Mouse (Mus musculus): ENCODE measurements around the gene Majin. TPM values are rescaled to one million over a fixed set of nuclear protein-coding genes. Genes with fewer than 3 reads are reported as not detected.

Majin gene
- polyA plus RNA-seq, 1 experiment from 2014 or later, result not detected

- ChIA-PET CTCF (interaction anchor here (1.6 to 4.6 kb wide), 4 partner anchors 11 to 71 kb away, joined by 3 to 16 read pairs (median 8); partner anchors contain the start of genes Atg2a and Ehd1), POLR2A (no interaction called here)
- no peak for DNase-seq (ENCODE audit: low read depth, low spot score)
- no peak for TF ChIP-seq CTCF (IDR thresholded peaks at IDR 0.05)
- no peaks in the 10 kb centered on the region for H3K27me3 ChIP-seq
- ATAC-seq, result no peak
- in situ Hi-C loops (cut with MboI; ENCODE audit: low pct_unique_long_range_greater_than_20kb), result no loop called here
Observed at GRCm38 (mm10) chr19:6260428-6260827, 76.2 kb downstream of the Majin start.

GRCm38 (mm10) chr19:6260946-6261345 is 76.8 kb downstream of the Majin start:
- POLR2A ChIA-PET, result no interaction called here
- no peak for TF ChIP-seq CTCF (IDR thresholded peaks at IDR 0.05)
- DNase-seq (ENCODE audit: low read depth, low spot score) (no peak), ATAC-seq (no peak)
- CTCF ChIA-PET, result interaction anchor here (1.0 to 4.6 kb wide), 6 partner anchors 10 to 74 kb away, joined by 3 to 16 read pairs (median 6); partner anchors contain the start of genes Atg2a, Ehd1 and Men1
- no peaks in the 10 kb centered on the region for H3K27me3 ChIP-seq
- in situ Hi-C loops (cut with MboI; ENCODE audit: low pct_unique_long_range_greater_than_20kb), result no loop called here

DNA sequence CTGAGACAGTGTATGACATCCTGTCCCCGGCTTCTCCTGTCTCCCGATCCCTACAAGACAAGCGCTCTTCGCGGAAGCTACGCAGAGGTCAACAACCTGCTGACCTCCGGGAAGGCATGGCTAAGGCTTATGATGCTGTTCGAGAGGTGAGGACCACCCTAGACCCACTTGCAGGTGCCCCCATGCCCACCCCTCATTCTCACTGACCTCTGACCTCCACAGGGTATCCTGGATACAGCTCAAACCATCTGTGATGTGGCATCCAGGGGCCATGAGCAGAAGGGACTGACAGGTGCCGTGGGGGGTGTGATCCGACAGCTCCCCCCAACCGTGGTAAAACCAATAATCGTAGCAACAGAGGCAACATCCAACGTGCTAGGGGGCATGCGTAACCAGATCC is 77.2 kb downstream of the Majin start:
- ATAC-seq, result no peak
- H3K27me3 ChIP-seq, result no peaks in the 10 kb centered on the region
- in situ Hi-C loops (cut with MboI; ENCODE audit: low pct_unique_long_range_greater_than_20kb), result no loop called here

DNA sequence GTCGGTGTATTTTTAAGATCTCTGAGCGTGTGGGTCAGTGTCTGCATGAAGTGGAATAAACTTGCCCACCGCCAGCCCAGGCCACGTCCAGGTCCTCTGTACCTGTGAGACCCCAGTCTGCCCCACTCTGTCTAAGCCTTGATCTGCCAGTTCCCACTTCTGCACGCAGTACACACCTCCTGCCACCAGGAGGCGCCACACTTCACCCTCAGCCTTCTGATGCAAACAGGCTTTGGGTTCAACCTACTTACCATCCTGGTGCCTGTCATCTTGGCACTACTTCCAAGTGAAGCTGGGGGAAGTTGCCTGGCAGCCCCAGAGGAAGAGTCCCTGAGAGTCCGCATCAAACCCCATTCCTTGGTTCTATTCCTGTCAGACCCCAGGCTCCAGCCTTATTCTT is 78.0 kb downstream of the Majin start:
- ChIA-PET CTCF (interaction anchor here (0.6 to 2.1 kb wide), 12 partner anchors 10 to 79 kb away, joined by 3 to 14 read pairs (median 3); partner anchors contain the start of genes Atg2a, Ehd1, Map4k2 and Men1), POLR2A (interaction anchor here (0.7 kb wide), 1 partner anchor 12 kb away, joined by 3 read pairs; no protein-coding TSS in a partner anchor)
- ATAC-seq (no peak), DNase-seq (ENCODE audit: low read depth, low spot score) (no peak)
- no peak for TF ChIP-seq CTCF (IDR thresholded peaks at IDR 0.05)
- H3K27me3 ChIP-seq, result no peaks in the 10 kb centered on the region
- in situ Hi-C loops (cut with MboI; ENCODE audit: low pct_unique_long_range_greater_than_20kb), result no loop called here

More for the DNA sequence above, 77.2 kb downstream of the Majin start:
- ChIA-PET POLR2A (no interaction called here), CTCF (interaction anchor here (0.7 to 4.6 kb wide), 7 partner anchors 10 to 74 kb away, joined by 3 to 16 read pairs (median 6); partner anchors contain the start of genes Atg2a, Ehd1 and Men1)
- no peak for TF ChIP-seq CTCF (IDR thresholded peaks at IDR 0.05)
- DNase-seq (ENCODE audit: low read depth, low spot score), result no peak

GRCm38 (mm10) chr19:6262839-6263433 is 78.7 kb downstream of the Majin start:
- no peaks in the 10 kb centered on the region for H3K27me3 ChIP-seq
- ChIA-PET CTCF (interaction anchor here (0.6 to 2.1 kb wide), 14 partner anchors 10 to 102 kb away, joined by 3 to 14 read pairs (median 3); partner anchors contain the start of genes Atg2a, Ehd1, Map4k2 and Men1), POLR2A (interaction anchor here (0.7 to 1.3 kb wide), 3 partner anchors 12 to 41 kb away, joined by 3 read pairs; no protein-coding TSS in a partner anchor)
- no peak for TF ChIP-seq CTCF (IDR thresholded peaks at IDR 0.05)
- no peak for DNase-seq (ENCODE audit: low read depth, low spot score)
- in situ Hi-C loops (cut with MboI; ENCODE audit: low pct_unique_long_range_greater_than_20kb), result no loop called here
- no peak for ATAC-seq

DNA sequence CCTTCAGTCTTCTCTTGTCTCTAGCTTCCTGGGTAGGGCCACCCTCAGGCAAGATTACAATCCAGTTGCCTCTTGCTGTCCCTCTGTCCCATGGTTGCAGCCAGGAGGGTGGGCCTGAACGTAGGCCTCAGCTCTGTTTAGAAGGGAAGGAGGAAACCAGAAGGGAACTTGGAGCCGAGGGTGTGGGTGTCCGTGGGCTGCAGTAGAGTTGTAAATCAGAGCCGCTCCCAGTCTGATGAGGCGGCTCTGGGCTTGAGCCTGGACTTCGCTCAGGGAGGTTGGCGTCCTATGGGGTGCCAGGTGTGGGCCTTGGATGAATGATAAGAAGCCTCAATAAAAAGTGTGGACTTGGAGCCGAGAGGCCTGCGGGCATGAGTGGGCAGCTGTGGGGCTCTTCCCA is 80.0 kb downstream of the Majin start:
- in situ Hi-C loops (cut with MboI; ENCODE audit: low pct_unique_long_range_greater_than_20kb), result no loop called here
- POLR2A ChIA-PET, result interaction anchor here (1.1 kb wide), 1 partner anchor 36 kb away, joined by 4 read pairs; no protein-coding TSS in a partner anchor

GRCm38 (mm10) chr19:6264945-6265344 is 80.8 kb downstream of the Majin start:
- TF ChIP-seq CTCF (IDR thresholded peaks at IDR 0.05), result no peak
- ChIA-PET CTCF (interaction anchor here (0.7 to 3.1 kb wide), 4 partner anchors 11 to 66 kb away, joined by 3 to 15 read pairs (median 4); partner anchors contain the start of gene Ehd1), POLR2A (no interaction called here)
- in situ Hi-C loops (cut with MboI; ENCODE audit: low pct_unique_long_range_greater_than_20kb), result no loop called here
- ATAC-seq (no peak), DNase-seq (ENCODE audit: low read depth, low spot score) (no peak)
- H3K27me3 ChIP-seq, result no peaks in the 10 kb centered on the region

More for the DNA sequence above, 80.0 kb downstream of the Majin start:
- no peak for TF ChIP-seq CTCF (IDR thresholded peaks at IDR 0.05)
- no peaks in the 10 kb centered on the region for H3K27me3 ChIP-seq
- CTCF ChIA-PET, result interaction anchor here (0.8 to 3.1 kb wide), 10 partner anchors 9 to 73 kb away, joined by 3 to 15 read pairs (median 5); partner anchors contain the start of gene Ehd1
- DNase-seq (ENCODE audit: low read depth, low spot score) (no peak), ATAC-seq (no peak)

DNA sequence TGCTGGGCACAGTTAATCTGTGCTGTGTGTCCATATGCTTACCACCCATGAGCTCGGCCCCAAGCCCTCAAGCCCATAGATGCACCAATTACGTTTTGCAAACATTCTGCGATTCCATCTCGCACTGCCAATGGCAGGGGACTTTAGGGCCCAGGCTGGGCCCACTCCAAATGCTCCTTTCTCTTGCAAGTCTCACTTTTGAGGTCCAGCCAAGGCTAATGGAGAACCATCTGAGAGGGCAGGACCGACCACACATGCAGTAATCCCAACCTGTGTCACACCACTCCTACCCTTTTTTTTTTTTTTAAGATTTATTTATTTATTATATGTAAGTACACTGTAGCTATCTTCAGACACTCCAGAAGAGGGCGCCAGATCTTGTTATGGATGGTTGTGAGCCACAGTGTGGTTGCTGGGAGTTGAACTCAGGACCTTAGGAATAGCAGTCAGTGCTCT is 81.6 kb downstream of the Majin start:
- CTCF ChIA-PET, result interaction anchor here (0.7 to 3.1 kb wide), 3 partner anchors 11 to 65 kb away, joined by 3 to 15 read pairs (median 5); partner anchors contain the start of gene Ehd1
- H3K27me3 ChIP-seq, result no peaks in the 10 kb centered on the region
- TF ChIP-seq CTCF (IDR thresholded peaks at IDR 0.05), result no peak
- in situ Hi-C loops (cut with MboI; ENCODE audit: low pct_unique_long_range_greater_than_20kb), result no loop called here
- DNase-seq (ENCODE audit: low read depth, low spot score), result no peak
- POLR2A ChIA-PET, result interaction anchor here (0.7 kb wide), 1 partner anchor 37 kb away, joined by 3 read pairs; no protein-coding TSS in a partner anchor
- no peak for ATAC-seq

DNA sequence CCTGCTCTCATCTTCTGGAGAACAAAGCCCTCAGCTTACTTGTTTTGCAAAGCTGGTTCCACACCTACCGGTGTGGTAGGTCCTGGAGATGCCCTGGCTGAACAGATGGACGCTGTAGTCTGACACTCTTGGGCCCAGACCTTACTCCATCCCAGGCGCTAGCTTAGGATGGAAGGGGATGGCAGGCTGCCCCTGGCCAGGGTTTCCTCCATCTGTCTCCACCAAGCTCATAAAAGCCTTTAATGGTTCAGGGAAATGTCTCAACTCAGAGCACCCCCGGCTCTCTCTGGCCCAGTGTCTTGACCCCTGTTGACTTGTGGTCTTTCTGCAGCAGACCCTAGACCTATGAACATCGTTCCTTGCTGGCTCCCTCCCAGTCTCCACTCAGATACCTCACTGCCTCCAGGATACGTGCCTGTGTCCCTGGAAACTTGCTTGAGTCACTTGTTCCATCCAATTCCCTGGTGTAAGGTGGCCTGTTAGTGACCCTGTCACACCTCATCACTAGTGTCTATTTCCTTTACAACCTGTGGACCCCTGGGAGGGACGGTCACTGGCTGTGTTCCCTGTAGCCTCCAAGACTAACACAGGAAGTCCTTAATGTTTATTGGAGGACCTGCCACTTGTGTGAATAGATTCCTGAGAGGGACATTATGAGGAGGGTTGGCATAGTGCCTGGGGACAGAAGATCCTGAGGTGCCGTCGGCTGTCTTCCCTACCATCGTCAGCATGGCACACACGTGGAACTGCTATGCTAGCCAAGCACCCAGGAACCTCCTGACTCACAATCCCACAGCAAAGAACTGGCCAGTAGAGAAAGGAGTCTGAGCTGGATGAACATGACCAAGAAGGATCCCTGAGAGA is 83.3 kb downstream of the Majin start:
- in situ Hi-C loops (cut with MboI; ENCODE audit: low pct_unique_long_range_greater_than_20kb), result no loop called here
- CTCF ChIA-PET, result interaction anchor here (0.7 to 3.1 kb wide), 11 partner anchors 9 to 126 kb away, joined by 3 to 15 read pairs (median 5); partner anchors contain the start of genes Arl2, Cdc42bpg and Ehd1
- H3K27me3 ChIP-seq, result no peaks in the 10 kb centered on the region
- no peak for TF ChIP-seq CTCF (IDR thresholded peaks at IDR 0.05)
- POLR2A ChIA-PET, result interaction anchor here (0.9 kb wide), 1 partner anchor 9 kb away, joined by 3 read pairs; the partner anchor contains the start of gene Ehd1
- no peak for DNase-seq (ENCODE audit: low read depth, low spot score)
- no peak for ATAC-seq

GRCm38 (mm10) chr19:6268170-6268528 is 84.0 kb downstream of the Majin start:
- CTCF ChIA-PET, result interaction anchor here (0.6 to 3.0 kb wide), 10 partner anchors 10 to 68 kb away, joined by 3 to 15 read pairs (median 4); partner anchors contain the start of gene Cdc42bpg
- peak; percentile 31 for DNase-seq (ENCODE audit: low read depth, low spot score)
- no peaks in the 10 kb centered on the region for H3K27me3 ChIP-seq
- in situ Hi-C loops (cut with MboI; ENCODE audit: low pct_unique_long_range_greater_than_20kb), result no loop called here
- POLR2A ChIA-PET, result no interaction called here
- ATAC-seq, result peak; percentile 48
- TF ChIP-seq CTCF (IDR thresholded peaks at IDR 0.05), result no peak

All from Patski (cell line).